Mouse (Mus musculus) left cerebral cortex, adult 11 months (tissue): ENCODE data around the gene Rfesd.

ENCODE experiments used
- DNase-seq: peaks from one replicate; pipeline ENCODE4 v3.0.0; 2022; ENCODE audit warnings: low spot score

Gene Rfesd

DNA sequence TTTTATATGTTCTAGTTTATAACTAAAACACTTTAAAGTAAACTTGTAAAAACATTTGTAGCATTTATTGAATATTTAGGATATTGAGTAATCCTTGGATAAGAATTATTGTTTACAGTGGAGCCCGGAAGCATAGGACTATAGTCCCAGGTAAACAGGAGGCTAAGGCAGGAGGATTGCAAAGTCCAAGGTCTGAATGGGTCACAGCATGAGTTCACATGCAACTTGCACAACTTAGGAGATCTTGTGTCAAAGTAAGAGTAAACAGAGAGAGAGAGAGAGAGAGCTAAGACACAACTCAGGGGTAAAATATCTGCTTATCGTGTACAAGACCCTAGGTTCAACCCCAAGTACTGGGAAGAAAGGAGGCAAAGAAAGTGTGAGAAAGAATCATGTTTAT is 41.9 kb downstream of the Rfesd start:
- no peak for DNase-seq

GRCm38 (mm10) chr13:75976218-75976617 is 42.3 kb downstream of the Rfesd start:
- no peak for DNase-seq

DNA sequence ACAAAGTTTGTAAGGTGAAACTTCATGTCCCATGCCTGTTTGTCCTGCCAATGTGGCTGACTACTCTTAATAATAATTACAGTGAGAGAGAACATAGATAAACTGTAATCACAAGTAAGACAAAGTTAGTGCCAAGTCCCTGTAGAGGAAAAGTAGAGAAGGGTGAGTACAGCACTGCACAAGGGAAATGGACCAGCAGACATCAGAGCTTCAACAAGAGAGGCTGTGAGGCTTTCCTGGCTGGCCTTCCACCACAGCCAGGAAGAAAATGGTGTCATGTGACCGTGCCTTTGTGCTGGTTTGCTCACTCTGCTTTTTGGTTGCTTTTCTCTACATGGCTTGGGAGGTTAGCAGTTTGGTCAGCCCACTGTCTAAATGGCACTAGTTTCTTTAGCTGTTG is 42.9 kb downstream of the Rfesd start:
- DNase-seq, result no peak

- DNase-seq, result no peak
These were observed 44.0 kb downstream of the Rfesd start for GRCm38 (mm10) chr13:75974481-75974880.

- DNase-seq, result no peak
These were observed 51.7 kb downstream of the Rfesd start, which contains the start of gene Spata9 for GRCm38 (mm10) chr13:75966850-75967249. TSS of gene Spata9 (plus strand) at chr13:75967150.

- no peak for DNase-seq
These were observed 63.0 kb downstream of the Rfesd start for GRCm38 (mm10) chr13:75955357-75955992.
